Mouse (Mus musculus) intestine, postnatal 0 days (tissue): ENCODE data around the gene Casc1. TPM values are rescaled to one million over a fixed set of nuclear protein-coding genes. Genes with fewer than 3 reads are reported as not detected.

Source experiments
- ATAC-seq: fragments of 200-750 bp; cut with Nextera tagmentation; 2 replicates; pipeline ENCODE4 v1.8.0; 2017; ENCODE audit warnings: mild to moderate bottlenecking, moderate TSS enrichment, moderate library complexity
- H3K27ac ChIP-seq: fragments of 300-500 bp; sonication (generic); 2 replicates; pipeline ENCODE4 v1.5.1; 2014; ENCODE audit warnings: mild to moderate bottlenecking, low read depth, low read length, moderate library complexity
- H3K27me3 ChIP-seq: fragments of 300-500 bp; sonication (generic); replicated peaks from 2 replicates; pipeline ENCODE4 v1.6.1; 2014; ENCODE audit warnings: low read length, mixed read lengths; ENCODE audit not compliant: control insufficient read depth, insufficient read depth
- H3K36me3 ChIP-seq: fragments of 300-500 bp; sonication (generic); 2 replicates; pipeline ENCODE4 v1.6.1; 2014; ENCODE audit warnings: mild to moderate bottlenecking, moderate library complexity; ENCODE audit not compliant: control insufficient read depth, insufficient read depth
- H3K4me1 ChIP-seq: fragments of 300-500 bp; sonication (generic); replicated peaks from 2 replicates; pipeline ENCODE4 v1.6.1; 2014; ENCODE audit warnings: antibody characterized with exemption, low read length, mixed read lengths; ENCODE audit not compliant: control insufficient read depth, insufficient read depth
- H3K4me2 ChIP-seq: fragments of 300-500 bp; sonication (generic); replicated peaks from 2 replicates; pipeline ENCODE4 v1.6.1; 2014; ENCODE audit warnings: low read depth, mild to moderate bottlenecking, moderate library complexity
- H3K4me3 ChIP-seq: fragments of 300-500 bp; sonication (generic); 2 replicates; pipeline ENCODE4 v1.5.1; 2014; ENCODE audit warnings: low read depth, low read length
- H3K9ac ChIP-seq: fragments of 300-500 bp; sonication (generic); 2 replicates; pipeline ENCODE4 v1.6.1; 2014; ENCODE audit warnings: mild to moderate bottlenecking, low read depth, low read length
- H3K9me3 ChIP-seq: fragments of 300-500 bp; sonication (generic); 2 replicates; pipeline ENCODE4 v1.6.1; 2016; ENCODE audit warnings: mixed run types; ENCODE audit not compliant: control insufficient read depth
- CTCF ChIP-seq: sonication (generic); IDR thresholded peaks from 2 replicates; pipeline ENCODE4 v1.5.1; 2016; ENCODE audit warnings: low read depth, mild to moderate bottlenecking, control low read depth, antibody characterized with exemption, moderate library complexity
- WGBS: fragments of 180-500 bp; shearing (Covaris S2); extraction: QIAGEN DNeasy Blood & Tissue Kit; methylation state at CpG from one replicate; pipeline ENCODE4 v1.1.7; 2014; 5-methylcytosine and 5-hydroxymethylcytosine counted together
- polyA plus RNA-seq: library from polyadenylated mRNA; unstranded; fragments of >200 nt; fragmentation: Nextera tagmentation; extraction: Ambion mirVana; gene quantifications from 2 replicates; pipeline ENCODE4 v1.2.1, GENCODE M21; 2015

Gene Casc1
- polyA plus RNA-seq, 1 experiment from 2014 or later: 0.08 TPM

DNA sequence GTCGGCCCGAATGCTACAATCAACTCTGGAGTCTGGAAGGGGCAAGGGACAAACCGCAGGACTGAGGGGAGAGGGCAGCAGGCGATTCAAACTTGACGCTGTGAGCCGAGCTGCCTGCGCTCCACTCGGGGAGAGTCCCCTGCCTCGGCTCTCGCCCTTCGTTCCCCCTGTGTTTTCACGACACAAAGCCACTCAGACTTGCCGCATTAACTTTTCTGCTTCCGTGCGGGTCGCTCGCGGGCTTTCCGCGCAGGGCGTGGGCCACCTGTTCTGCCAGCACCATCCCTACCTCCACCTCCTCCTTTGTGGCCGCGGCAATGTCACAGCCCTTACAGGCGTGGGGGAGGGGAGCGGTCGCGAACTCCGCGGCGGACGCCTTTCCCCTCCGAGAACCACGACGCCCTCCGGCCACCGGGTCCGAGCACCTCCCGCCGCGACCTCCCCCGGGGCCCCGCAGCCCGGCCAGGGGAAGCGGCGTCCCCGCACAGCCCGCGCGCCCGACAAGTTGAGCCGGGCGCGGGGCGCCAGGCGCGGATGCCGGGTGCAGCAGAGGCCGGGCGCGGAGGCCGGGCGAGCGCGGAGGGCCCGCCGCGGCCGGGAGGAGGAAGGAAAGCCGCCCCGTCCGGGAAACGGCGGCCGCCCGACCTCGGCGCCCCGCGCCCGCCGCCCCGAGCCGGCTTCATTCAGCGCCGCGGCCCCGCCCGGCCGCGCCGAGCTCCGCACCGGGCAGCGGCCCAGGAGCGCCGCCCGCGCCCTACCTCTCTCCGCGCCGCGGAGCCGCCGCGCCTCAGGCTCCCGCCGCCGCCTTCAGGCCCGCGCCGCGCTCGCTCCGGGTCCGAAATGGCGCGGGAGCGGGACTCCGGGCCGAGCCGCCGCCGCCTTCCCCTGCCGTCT, 38.7 kb upstream of the Casc1 start:
- peak; percentile 67 for ATAC-seq
- no peak for TF ChIP-seq CTCF
- Histone ChIP-seq H3K4me3 (peak overlapping the region; percentile 82), H3K27ac (peak overlapping the region; percentile 93), H3K36me3 (no peaks in the 10 kb centered on the region; the same call in 1 of the 2 replicates), H3K27me3 (no peaks in the 10 kb centered on the region), H3K4me1 (peaks cover 9% of the 10 kb centered on the region), H3K4me2 (peak overlapping the region; percentile 80), H3K9ac (peak overlapping the region; percentile 95), H3K9me3 (no peaks in the 10 kb centered on the region)
- WGBS: under 1% methylated on average over 88 of the region's 124 CpGs

DNA sequence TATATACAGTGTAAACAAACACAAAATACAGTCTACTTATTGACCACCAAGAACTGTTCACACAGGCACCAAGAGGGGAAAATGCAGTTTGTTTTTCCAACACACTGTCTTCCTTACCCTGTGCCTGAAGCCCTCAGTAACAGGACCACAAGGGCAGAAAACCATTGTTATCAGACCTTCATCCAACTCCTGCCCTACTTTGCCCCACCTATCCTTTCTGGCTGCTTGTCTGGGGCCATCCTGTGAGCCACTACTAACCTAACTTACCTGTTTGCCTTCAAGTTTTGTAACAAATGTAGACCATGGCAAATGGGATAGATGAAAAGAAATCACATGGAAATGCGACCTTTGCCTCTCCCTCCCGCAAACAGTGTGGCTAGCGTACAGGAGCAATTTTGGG, 37.1 kb upstream of the Casc1 start:
- Histone ChIP-seq H3K27ac (no peak overlapping the region), H3K4me2 (peak overlapping the region; percentile 80; the same call in 1 of the 2 replicates), H3K27me3 (no peaks in the 10 kb centered on the region), H3K36me3 (no peaks in the 10 kb centered on the region; the same call in 1 of the 2 replicates), H3K4me1 (peaks cover 9% of the 10 kb centered on the region), H3K9me3 (no peaks in the 10 kb centered on the region), H3K9ac (no peak overlapping the region), H3K4me3 (no peak overlapping the region)
- TF ChIP-seq CTCF: no peak
- WGBS: 46% methylated on average over 3 of the region's 3 CpGs
- ATAC-seq: no peak

DNA sequence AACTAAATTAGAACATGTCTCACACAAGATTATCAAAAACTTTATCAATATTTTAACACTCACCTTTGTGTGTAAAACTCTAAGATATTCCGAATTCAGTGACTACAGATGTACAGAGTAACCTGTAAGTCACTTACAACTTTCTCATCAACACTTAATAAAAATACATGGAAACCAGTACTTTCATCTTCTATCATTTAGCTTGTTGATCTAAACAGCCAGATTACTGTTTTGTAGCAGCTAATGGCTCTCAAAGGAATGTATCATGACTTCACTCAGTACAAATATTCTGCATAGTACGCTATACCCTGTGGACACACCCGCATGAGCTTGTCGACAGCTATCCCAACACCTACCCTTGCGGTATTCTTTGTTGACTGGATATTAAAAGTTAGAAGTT, 36.0 kb upstream of the Casc1 start:
- Histone ChIP-seq H3K36me3 (no peaks in the 10 kb centered on the region; the same call in 1 of the 2 replicates), H3K4me1 (peaks cover 9% of the 10 kb centered on the region), H3K4me3 (no peak overlapping the region), H3K4me2 (no peak overlapping the region), H3K9ac (no peak overlapping the region), H3K27ac (no peak overlapping the region), H3K9me3 (no peaks in the 10 kb centered on the region), H3K27me3 (no peaks in the 10 kb centered on the region)
- 79% methylated on average over 5 of the region's 5 CpGs for WGBS
- no peak for TF ChIP-seq CTCF
- ATAC-seq: no peak

DNA sequence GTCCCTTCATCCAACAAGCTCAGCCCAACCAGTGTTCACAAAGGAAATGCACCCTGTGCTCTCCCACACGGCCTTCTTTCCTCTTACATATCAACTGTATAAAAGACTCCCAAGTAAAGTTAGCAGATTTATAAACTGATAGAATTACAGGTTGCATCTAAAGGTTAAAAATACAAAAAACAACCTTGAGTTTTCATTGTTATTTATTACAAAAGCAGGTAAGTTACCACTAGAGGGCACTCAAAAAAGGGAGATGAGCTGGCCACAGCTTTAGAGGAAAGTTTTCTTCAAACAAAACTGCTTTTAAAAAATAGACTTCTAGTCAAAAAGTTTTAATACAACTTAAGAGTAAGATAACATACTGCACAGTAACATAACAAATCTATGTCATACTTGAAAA, 31.7 kb upstream of the Casc1 start:
- 40% methylated on average over 1 of the region's 1 CpGs for WGBS
- TF ChIP-seq CTCF: peak; percentile 71
- H3K36me3 ChIP-seq: peaks cover 4% of the 10 kb centered on the region
- H3K27ac ChIP-seq: no peak overlapping the region
- no peak overlapping the region for H3K9ac ChIP-seq
- no peak overlapping the region for H3K4me2 ChIP-seq
- no peak overlapping the region for H3K4me3 ChIP-seq
- no peaks in the 10 kb centered on the region for H3K9me3 ChIP-seq
- no peaks in the 10 kb centered on the region for H3K4me1 ChIP-seq
- H3K27me3 ChIP-seq: no peaks in the 10 kb centered on the region
- no peak for ATAC-seq

DNA sequence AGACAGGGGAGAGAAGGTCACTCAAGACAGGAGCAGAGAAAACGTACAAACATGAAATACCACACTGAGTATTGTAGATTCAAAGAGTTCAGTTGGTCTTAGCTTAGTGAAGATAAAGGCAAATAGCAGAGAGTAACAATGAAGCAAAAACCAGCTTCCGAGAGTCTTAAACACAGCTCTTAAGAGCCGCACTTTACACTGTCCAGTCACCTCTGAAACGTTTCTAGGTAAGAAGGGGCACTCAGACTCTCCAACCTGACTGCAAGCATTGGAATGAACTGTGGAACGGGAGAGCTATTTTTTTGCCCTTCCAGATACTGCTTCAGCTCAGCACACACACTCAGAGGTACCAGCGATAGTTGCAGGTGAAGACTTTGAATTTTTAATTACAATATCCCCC, 29.5 kb upstream of the Casc1 start:
- Histone ChIP-seq H3K9me3 (no peaks in the 10 kb centered on the region), H3K4me2 (no peak overlapping the region), H3K36me3 (peaks cover 4% of the 10 kb centered on the region), H3K9ac (no peak overlapping the region), H3K27ac (no peak overlapping the region), H3K27me3 (no peaks in the 10 kb centered on the region), H3K4me1 (no peaks in the 10 kb centered on the region), H3K4me3 (no peak overlapping the region)
- WGBS: 84% methylated on average over 6 of the region's 6 CpGs
- no peak for TF ChIP-seq CTCF
- no peak for ATAC-seq

DNA sequence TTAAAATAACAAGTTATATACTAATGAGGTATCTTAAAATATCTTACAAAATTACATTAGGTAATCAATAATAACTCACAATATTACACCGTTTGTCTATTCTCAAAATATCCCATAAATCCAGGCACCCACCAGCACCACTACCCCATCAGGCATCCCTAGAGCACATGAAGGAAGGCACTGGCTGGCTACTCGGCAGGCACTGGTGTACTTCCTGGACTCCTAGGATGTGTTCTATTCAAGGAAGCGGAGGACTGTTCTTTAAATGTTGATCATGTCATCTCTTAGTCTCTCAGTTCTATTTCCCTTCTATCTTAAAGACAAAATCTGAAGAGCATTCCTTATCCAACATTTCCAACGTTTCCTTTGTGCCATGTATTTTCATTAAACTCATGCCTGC, 26.3 kb upstream of the Casc1 start:
- no peak overlapping the region for H3K4me2 ChIP-seq
- H3K9ac ChIP-seq: no peak overlapping the region
- no peaks in the 10 kb centered on the region for H3K9me3 ChIP-seq
- ATAC-seq: no peak
- no peak for TF ChIP-seq CTCF
- no peaks in the 10 kb centered on the region for H3K27me3 ChIP-seq
- no peak overlapping the region for H3K27ac ChIP-seq
- no peaks in the 10 kb centered on the region for H3K4me1 ChIP-seq
- H3K36me3 ChIP-seq: peaks cover 9% of the 10 kb centered on the region
- WGBS: 72% methylated on average over 4 of the region's 4 CpGs
- H3K4me3 ChIP-seq: no peak overlapping the region
